Mouse (Mus musculus) cerebellum, postnatal 25 days (tissue): ENCODE measurements at regions not wholly inside any gene's neighbourhood (a gene's known extent, or its start where the extent isn't known, plus 50 kb on each side); places are given as distances from the start of the nearest gene placed in this dataset.

Experiments
- DNase-seq, 2 experiments: peaks; one replicate each; pipeline ENCODE4 v3.0.0; 2021; ENCODE audit warnings: mixed read lengths in 2 of 2

DNA sequence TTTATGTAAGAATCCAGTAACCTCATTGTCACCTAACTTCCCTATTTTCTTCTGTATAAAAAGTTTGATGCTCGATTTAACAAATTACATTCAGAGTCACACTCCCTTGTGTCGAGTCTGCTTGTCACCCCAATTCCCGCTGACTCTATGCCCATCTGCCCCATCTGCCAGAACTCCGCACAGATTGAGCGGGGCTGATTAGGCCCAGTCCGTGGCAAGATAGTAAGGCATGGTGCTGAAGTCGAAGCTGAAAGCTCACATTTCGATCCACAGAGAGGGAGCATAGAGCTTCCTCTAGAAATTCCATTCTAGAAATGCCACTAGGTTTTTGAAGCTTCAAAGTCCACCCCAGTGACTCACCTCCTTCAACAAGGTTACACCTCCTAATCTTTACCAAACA lies 210.7 kb upstream of the Akirin2 start:
- no peak for DNase-seq

GRCm38 (mm10) chr4:34371281-34372032 lies 179.3 kb upstream of the Akirin2 start:
- no peak for DNase-seq

GRCm38 (mm10) chr4:34386338-34386967 lies 164.3 kb upstream of the Akirin2 start:
- no peak for DNase-seq

DNA sequence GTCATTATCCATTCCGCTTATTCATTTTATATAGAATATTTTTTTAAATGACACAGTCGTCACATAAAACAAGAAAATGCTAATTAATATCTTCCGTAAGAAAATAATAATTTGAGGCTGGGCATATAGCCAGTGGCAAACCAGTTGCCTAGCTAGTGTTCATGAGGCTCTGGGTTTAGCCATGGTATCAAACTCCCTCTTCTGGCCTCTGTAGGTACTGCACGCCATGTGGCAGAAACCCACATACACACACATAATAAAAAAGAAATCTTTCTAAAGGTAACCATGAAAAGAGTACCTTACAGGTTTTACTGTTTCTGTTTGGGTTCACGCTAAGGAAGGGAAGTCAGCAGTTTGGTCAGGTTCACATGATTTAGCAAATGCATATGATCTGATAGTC lies 159.2 kb upstream of the Akirin2 start:
- no peak for DNase-seq

GRCm38 (mm10) chr4:34403061-34403460 lies 147.7 kb upstream of the Akirin2 start:
- DNase-seq, result no peak

- DNase-seq, result no peak
Observed at GRCm38 (mm10) chr4:34407181-34407580, 143.6 kb upstream of the Akirin2 start.

GRCm38 (mm10) chr4:34420970-34421369 lies 129.8 kb upstream of the Akirin2 start:
- no peak for DNase-seq

DNA sequence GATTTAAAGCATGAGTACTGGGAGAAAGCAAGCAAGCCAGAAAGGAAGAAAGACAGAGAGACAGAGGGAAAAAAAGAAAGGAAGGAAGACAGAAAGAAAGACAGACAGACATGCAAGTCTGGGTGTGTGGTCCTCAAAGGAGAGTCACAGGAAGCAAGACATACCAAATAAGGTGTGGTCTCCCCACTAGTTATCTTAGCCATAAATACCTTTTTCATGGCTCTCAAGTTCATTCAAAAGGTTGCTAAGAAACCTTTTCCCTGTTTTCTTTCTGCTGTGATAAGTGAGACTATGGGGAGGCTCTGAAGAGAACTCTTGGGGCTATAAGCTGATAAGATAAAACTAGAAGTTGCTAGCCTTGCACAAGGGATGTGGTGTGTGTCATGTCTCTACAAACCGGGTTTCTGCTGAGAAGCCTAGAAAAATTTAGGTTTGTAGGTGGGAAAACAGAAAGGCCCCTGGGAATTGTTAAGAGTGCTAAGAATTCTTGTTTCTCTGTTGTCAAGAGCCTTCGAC lies 126.5 kb upstream of the Akirin2 start:
- DNase-seq, result no peak

GRCm38 (mm10) chr4:34429003-34429402 lies 121.7 kb upstream of the Akirin2 start:
- no peak for DNase-seq

GRCm38 (mm10) chr4:34429456-34430235 lies 121.1 kb upstream of the Akirin2 start:
- peak; percentile 15 to 18 for DNase-seq

DNA sequence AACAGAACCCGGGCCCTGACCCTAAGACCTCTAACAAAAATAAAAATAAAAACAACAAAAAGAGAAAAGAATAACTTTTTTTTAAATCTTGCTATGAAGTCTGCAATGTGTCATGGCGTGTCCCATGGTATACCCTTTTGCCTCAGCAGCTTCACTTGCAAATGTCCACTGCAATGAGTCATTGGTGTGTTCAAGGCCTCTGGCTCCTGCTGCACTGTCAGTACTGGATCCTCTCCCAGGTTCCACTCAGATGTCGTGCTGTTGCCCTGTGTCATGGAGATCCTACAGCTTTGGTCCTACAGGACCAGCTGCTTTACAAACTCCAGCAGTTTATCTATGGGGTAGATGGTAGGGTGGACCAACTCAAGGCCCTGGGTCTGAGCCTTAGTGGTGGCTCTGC lies 113.4 kb upstream of the Akirin2 start:
- no peak for DNase-seq

GRCm38 (mm10) chr4:34449582-34449981 lies 101.2 kb upstream of the Akirin2 start:
- DNase-seq, result no peak

- no peak for DNase-seq
Observed at GRCm38 (mm10) chr4:34462591-34462990, 88.1 kb upstream of the Akirin2 start.

GRCm38 (mm10) chr4:34465845-34466244 lies 84.9 kb upstream of the Akirin2 start:
- peak in 1 of 2 experiments; percentile 2 for DNase-seq

DNA sequence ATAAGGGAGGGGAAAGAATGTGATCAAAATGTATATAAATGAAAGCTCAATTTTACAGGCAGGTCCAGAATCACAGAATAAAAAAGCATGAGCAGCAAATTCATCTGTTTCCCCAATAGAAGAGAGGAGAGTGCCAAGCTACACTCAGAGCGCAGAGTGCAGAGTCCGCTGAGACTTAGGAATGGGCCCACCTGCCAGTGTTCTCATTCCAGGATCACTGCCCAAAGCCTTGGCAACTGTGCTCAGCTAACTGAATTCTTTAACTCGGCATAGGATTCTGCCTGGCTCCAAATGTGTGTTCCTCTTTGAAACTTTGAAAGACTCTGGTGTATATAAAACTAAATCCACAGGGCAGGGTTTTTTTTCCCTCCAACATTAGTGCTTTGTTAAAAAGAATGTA lies 84.4 kb upstream of the Akirin2 start:
- peak; percentile 53 to 71 for DNase-seq

GRCm38 (mm10) chr4:34468096-34468495 lies 82.6 kb upstream of the Akirin2 start:
- no peak for DNase-seq

GRCm38 (mm10) chr4:34475792-34476448 lies 74.8 kb upstream of the Akirin2 start:
- no peak for DNase-seq

- DNase-seq, result no peak
Observed at GRCm38 (mm10) chr4:34484273-34484672, 66.5 kb upstream of the Akirin2 start.

DNA sequence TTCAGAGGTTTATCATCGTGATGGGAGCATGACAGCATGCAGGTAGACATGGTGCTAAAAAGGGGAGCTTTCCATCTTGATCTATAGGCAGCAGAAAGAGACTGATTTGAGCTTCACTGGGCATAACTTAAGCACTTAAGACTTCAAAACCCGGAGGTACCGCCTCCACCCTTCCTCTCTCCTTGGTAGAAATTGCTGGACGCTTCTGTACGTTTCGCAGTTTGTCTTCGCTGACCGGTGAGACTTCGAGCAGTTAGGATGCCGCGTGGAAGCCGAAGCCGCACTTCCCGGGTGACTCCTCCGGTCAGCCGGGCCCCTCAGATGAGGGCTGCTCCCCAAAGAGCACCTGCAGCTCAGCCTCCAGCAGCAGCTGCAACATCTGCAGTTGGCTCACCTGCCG lies 65.2 kb upstream of the Akirin2 start:
- no peak for DNase-seq

GRCm38 (mm10) chr4:34494961-34495723 lies 55.6 kb upstream of the Akirin2 start:
- DNase-seq, result no peak

- peak; percentile 25 to 38 for DNase-seq
Observed at GRCm38 (mm10) chr4:34498325-34498724, 52.4 kb upstream of the Akirin2 start.

- DNase-seq, result peak; percentile 85 to 88
Observed at GRCm38 (mm10) chr4:34498781-34499180, 52.0 kb upstream of the Akirin2 start.
